Mouse (Mus musculus) testis, adult 10 weeks (tissue): Measurements from ENCODE around the gene Chchd3. TPM values are rescaled to one million over a fixed set of nuclear protein-coding genes. Genes with fewer than 3 reads are reported as not detected.

ENCODE experiments used
- polyA plus RNA-seq: library from polyadenylated mRNA; stranded (reverse); fragments of 350-450 nt; fragmentation: Illumina TruSeq; extraction: RNeasy Lipid Tissue Mini Kit (QIAGEN cat#74804); gene quantifications from one replicate; pipeline ENCODE4 v1.2.3, GENCODE M21; 2014; ENCODE audit warnings: low read depth, low replicate concordance

The Chchd3 gene
- 399 TPM for polyA plus RNA-seq

GRCm38 (mm10) chr6:33059735-33060576 is at the start of gene Chchd3:
Chchd3 (minus strand) TSS chr6:33060260.

Other genes starting within 250 kb of the Chchd3 start
- 8.6 TPM for gene Exoc4, start 188.8 kb upstream of the Chchd3 start, polyA plus RNA-seq